Mouse (Mus musculus): Measurements from ENCODE around the gene Rnf180.
A peak's percentile ranks its signal among the peaks of the same experiment; 100 is the strongest.

The Rnf180 gene

GRCm38 (mm10) chr13:105250264-105250663 is 44.4 kb downstream of the Rnf180 start:
- no peak for DNase-seq (ENCODE audit: extremely low spot score)

DNA sequence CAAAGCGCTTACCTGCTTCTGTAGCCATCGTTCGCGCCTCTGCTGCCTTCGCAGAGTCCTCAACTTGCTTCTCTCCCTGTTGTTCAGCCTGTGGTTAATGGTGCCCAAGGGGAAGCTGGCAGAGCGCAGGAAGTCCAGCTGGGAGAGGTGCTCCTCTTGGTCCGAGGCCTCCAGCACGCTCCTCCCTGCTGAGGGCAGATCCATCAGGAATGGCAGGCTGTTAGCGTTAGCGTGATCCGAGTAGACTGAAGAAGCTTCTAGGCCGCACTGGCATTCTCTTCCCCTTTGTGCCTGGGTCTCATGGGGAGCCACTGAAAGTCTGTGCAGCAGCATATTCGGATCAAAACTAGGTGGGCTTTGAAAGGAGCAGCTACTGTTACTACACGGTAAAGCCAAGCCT is 45.0 kb downstream of the Rnf180 start:
- DNase-seq (ENCODE audit: extremely low spot score) = no peak

GRCm38 (mm10) chr13:105247691-105248090 is 46.9 kb downstream of the Rnf180 start:
- DNase-seq (ENCODE audit: extremely low spot score) = no peak

- DNase-seq (ENCODE audit: extremely low spot score) = no peak
Observed at GRCm38 (mm10) chr13:105240810-105241209, 53.8 kb downstream of the Rnf180 start.

DNA sequence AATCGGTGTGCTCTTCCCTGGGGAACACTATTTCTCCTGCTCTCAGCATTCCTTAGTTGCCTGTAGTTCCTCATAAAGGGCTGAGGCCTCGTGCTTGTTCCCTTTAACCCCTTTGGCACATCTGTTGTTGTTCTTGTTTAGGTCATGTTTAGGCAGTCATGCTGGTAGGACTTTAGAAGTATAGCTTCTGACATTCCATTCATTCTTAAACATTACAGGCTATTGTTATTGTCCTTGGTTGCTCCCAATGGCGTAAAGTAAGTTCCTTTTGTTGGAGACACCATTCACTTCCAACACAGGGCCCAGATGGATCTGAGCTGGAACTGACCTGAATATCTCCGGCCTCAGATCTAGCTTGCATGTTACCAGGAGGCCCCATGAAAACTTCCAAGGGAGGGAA is 67.5 kb downstream of the Rnf180 start:
- DNase-seq (ENCODE audit: extremely low spot score) = no peak

DNA sequence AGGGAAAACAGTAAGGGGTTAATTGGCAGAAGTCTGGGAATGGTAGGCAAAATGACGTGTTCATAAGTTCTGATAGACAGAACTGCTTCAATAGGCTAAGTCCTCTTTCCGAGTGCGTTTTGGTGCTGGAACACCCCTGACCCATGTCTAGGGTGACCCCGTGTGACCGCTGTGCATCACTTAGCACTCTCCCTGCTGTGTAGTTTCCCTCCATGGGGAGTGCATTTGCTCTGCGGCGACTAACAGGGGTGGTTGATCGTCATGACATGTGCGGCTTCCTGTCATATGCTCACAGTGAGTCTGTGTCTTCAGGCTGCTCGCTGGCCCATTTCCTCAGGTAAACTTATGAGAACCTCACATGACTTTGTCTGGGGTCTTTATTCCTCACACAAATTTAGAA is 70.6 kb downstream of the Rnf180 start:
- DNase-seq (ENCODE audit: extremely low spot score) = no peak

DNA sequence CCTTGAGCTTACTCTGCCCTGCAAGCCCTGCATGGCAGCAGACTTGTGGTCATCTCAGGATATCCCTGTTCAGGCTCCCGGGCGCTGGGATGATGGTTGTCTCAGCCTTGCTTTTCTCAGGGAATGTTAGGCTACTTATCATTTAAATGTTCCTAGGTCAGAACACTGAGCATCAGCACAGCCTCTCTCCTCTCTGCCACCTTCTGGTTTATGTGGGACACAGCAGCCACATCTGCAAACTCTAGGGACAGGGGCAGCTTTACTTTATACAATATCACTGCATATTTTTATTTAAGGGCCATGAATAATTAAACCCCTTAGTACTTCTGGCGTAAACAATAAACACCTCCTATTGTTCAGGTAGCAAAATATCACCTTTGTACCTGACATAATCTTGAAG is 71.5 kb downstream of the Rnf180 start:
- no peak for DNase-seq (ENCODE audit: extremely low spot score)

DNA sequence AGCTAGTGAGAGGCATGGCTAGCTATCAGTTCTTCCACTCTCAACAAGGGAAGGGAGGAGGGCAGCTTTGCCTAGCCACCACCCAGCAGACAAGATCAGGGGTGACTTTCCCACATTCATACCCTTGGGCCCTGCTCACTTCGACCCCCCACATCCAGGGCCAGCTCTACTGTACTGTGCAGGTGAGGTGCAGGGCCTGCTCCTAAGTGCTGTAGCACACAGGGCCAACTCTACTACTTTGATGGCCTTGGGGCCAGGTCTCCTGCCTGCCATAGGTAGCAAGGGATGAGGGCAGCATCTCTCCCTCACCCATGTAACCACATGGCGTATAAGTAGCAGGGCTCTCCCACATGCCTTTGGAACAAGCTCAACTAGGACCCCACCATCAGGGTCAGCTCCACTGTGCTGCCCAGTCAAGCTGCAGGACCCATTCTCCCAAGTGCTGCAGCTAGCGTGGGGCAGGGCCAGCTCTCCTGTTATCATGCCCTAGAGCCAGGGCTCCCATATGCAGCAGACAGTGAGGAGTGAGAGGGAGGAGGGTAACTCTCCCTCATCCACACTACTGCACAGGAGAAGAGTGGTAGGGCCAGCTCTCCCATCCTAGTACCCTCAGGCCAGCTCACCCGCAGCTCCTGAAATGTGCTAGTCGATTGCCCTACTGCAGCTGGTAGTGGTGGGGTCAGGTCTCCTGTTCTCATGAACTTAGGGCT is 72.4 kb downstream of the Rnf180 start:
- no peak for DNase-seq (ENCODE audit: extremely low spot score)

GRCm38 (mm10) chr13:105210746-105211145 is 83.9 kb downstream of the Rnf180 start:
- no peak for DNase-seq (ENCODE audit: extremely low spot score)

- DNase-seq (ENCODE audit: extremely low spot score) = no peak
Observed at GRCm38 (mm10) chr13:105203851-105204250, 90.8 kb downstream of the Rnf180 start.

DNA sequence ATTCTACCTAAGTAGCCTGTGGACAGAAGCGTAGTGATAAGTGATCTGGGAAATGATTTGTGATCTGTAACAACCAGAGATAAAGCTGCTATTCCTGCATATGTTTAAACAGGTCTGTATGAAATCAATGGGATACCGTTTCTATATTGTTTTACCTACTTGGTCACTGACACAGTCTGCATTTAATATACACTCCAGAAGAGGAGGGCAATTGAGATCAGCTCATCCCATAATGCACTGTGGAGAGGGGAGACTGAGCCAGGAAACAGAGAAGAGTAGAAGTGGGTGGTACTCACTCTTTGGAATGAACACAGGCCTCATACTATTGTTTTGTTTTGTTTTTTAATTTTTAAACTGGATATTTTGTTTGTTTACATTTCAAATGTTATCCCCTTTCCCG is 96.0 kb downstream of the Rnf180 start:
- no peak for DNase-seq (ENCODE audit: extremely low spot score)

- no peak for DNase-seq (ENCODE audit: extremely low spot score)
Observed at GRCm38 (mm10) chr13:105198028-105198427, 96.6 kb downstream of the Rnf180 start.

GRCm38 (mm10) chr13:105193583-105193982 is 101.0 kb downstream of the Rnf180 start:
- no peak for DNase-seq (ENCODE audit: extremely low spot score)

DNA sequence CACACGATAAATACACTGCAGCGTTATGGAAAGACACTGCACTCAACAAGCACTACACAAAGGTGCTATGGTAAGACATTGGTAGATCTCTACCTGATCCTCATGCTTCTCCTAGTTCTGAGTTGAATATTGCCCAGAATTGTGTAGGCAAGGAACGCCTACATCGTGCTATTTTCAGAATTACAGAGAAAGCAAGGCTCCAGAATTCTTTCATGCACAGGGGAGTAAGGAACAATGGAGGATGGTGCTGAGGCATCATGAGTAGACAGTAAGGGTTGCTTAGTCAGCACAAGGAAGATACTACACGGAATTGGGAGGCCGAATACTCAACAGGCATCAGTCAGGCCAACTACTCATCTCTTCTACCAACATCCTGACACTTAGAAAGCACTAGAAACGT is 105.9 kb downstream of the Rnf180 start:
- no peak for DNase-seq (ENCODE audit: extremely low spot score)

DNA sequence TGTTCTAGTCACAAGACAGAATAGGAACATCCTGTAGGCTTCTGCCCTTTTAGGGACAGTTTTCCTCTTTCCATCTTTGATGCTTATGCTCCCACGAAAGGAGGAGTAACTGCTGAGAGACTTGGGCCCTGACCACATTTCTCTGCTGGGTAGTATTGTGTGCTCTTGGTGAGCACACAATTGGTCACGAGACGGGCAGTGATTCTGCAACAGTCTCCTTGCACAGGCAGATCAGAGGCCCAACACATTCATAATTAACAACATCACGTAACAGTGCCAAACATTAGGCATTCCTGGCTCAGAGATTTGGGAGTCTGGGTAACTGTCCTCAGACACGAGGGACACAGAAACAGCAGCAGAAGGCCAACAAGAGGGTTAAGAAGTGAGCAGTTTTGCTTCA is 113.8 kb downstream of the Rnf180 start:
- no peak for DNase-seq (ENCODE audit: extremely low spot score)

DNA sequence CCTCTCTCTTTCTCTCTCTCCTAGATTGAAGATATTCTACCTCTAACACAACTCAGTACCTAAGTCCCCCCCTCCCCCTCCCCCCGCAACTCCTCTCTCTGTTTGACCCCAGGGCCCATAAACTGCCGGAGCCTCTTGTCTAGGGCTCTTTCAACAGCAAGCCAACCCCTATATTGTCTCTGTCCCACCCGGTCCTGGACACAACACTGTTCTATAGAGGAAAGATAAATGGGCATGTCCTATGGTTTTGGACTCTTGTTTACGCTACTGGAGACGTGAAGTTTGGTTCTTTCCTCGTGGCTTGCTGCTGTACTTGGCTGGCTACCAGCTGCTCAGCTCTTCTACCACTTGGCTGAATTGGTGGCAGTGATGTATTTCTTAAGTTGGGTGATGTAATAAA is 129.2 kb downstream of the Rnf180 start:
- no peak for DNase-seq (ENCODE audit: extremely low spot score)

GRCm38 (mm10) chr13:105153955-105154354 is 140.7 kb downstream of the Rnf180 start:
- no peak for DNase-seq (ENCODE audit: extremely low spot score)

GRCm38 (mm10) chr13:105150006-105150405 is 144.6 kb downstream of the Rnf180 start:
- no peak for DNase-seq (ENCODE audit: extremely low spot score)

- no peak for DNase-seq (ENCODE audit: extremely low spot score)
Observed at GRCm38 (mm10) chr13:105147795-105148418, 146.7 kb downstream of the Rnf180 start.

DNA sequence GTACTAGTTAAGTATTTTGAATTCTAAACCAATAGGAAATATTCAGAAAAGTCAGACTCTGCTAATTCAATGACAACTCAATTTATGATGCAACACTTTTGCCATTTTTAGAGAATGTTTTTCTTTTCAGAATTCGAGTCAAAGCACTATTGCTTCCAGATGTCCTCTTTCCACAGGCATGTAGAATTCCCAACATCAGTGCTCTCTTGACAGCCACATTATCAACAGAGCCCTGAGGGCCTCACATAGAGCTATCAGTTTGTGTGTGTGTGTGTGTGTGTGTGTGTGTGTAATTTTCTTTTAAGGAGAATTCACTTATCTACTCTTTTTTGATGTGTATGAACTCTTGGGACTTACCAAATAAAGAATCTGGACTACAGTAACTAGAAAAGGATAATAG is 147.8 kb downstream of the Rnf180 start:
- peak; percentile 15 for DNase-seq (ENCODE audit: extremely low spot score)

GRCm38 (mm10) chr13:105139881-105140280 is 154.7 kb downstream of the Rnf180 start:
- no peak for DNase-seq (ENCODE audit: extremely low spot score)

DNA sequence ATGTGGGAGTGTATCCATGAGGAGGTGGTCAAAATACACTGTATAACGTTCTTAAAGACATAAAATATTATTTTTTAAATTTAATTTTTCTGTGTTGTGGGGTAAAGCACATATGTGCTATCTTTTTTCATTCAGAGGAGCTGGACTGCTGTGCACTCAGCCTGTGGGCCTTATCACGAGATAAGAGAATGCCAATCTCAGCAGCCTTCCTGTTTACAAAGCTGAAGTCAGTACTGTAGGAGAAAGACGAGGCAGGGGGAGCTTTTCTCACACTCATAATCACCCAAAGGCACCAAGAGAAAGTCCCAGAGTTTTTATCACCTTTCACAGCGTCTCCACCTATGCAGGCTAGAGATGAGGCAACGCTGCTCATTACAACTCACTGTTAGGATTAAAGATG is 160.2 kb downstream of the Rnf180 start:
- DNase-seq (ENCODE audit: extremely low spot score) = no peak

DNA sequence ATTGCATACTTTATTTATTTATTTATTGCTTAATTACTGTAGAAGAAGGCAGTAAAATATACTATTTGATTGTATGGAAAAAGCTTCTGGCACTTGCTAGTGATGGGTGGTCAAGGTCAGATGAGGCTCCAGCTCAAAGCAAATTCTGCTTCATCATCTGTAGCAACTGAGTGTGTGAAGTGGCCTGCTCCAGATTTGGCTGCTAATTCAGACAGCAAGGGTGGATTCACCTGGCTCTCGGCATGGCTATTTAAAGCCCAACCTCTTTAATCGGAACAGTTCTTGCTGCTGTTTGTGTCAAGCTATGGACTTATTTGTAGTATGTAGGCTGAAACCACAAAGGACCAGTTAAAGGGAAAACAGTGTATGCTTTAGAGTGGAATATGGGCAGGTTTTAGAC is 161.8 kb downstream of the Rnf180 start:
- no peak for DNase-seq (ENCODE audit: extremely low spot score)

- DNase-seq (ENCODE audit: extremely low spot score) = no peak
Observed at GRCm38 (mm10) chr13:105132370-105132769, 162.2 kb downstream of the Rnf180 start.
